Mouse (Mus musculus) MEL (cell line): ENCODE results near the gene Mif. TPM values are rescaled to one million over a fixed set of nuclear protein-coding genes. Genes with fewer than 3 reads are reported as not detected.
A peak's percentile ranks its signal among the peaks of the same experiment; 100 is the strongest.

Experiments
- DNase-seq: peaks from one replicate; pipeline ENCODE4 v3.0.0; 2011; ENCODE audit warnings: low read depth, low spot score
- H3K27ac ChIP-seq: 2 replicates; pipeline ENCODE4 v1.5.1; 2012; ENCODE audit warnings: low read depth, mild to moderate bottlenecking, control low read depth, low read length, moderate library complexity; ENCODE audit not compliant: control insufficient read depth
- H3K27me3 ChIP-seq, 2 experiments: fragments of 150-350 bp in 1 of 2; sonication (generic) in 1 of 2; 2 replicates each; pipeline ENCODE4 v1.6.1; 2012; ENCODE audit warnings: low read length in 2 of 2, mild to moderate bottlenecking in 2 of 2, improper control_type of control experiment in 1 of 2, moderate library complexity in 1 of 2; ENCODE audit not compliant: insufficient read depth in 2 of 2, control insufficient read depth in 1 of 2
- H3K36me3 ChIP-seq, 2 experiments: 2 replicates each; pipeline ENCODE4 v1.6.1; 2012 to 2014; ENCODE audit warnings: low read length in 2 of 2, improper control_type of control experiment in 1 of 2, inconsistent platforms in 1 of 2, mild to moderate bottlenecking in 1 of 2; ENCODE audit not compliant: insufficient read depth in 2 of 2, control insufficient read depth in 1 of 2
- H3K4me1 ChIP-seq, 2 experiments: fragments of 150-350 bp in 1 of 2; sonication (generic) in 1 of 2; 2 replicates each; pipeline ENCODE4 v1.6.1; 2012; ENCODE audit warnings: low read length in 2 of 2, improper control_type of control experiment in 1 of 2, mild to moderate bottlenecking in 1 of 2; ENCODE audit not compliant: insufficient read depth in 2 of 2, control insufficient read depth in 1 of 2
- H3K4me3 ChIP-seq, 2 experiments: fragments of 150-350 bp in 1 of 2; sonication (generic) in 1 of 2; 2 replicates each; pipeline ENCODE4 v1.5.1; 2012; ENCODE audit warnings: low read depth in 2 of 2, low read length in 2 of 2, mild to moderate bottlenecking in 2 of 2, moderate library complexity in 2 of 2, control low read depth in 1 of 2, improper control_type of control experiment in 1 of 2; ENCODE audit not compliant: control insufficient read depth in 1 of 2, insufficient read depth in 1 of 2
- H3K79me2 ChIP-seq: 2 replicates; pipeline ENCODE4 v1.6.1; 2012; ENCODE audit warnings: mild to moderate bottlenecking, low read length, moderate library complexity; ENCODE audit not compliant: control insufficient read depth, poor library complexity, insufficient read depth
- H3K9ac ChIP-seq: 2 replicates; pipeline ENCODE4 v1.6.1; 2012; ENCODE audit warnings: low read depth, mild to moderate bottlenecking, control low read depth, low read length, moderate library complexity; ENCODE audit not compliant: control insufficient read depth, poor library complexity, severe bottlenecking
- H3K9me3 ChIP-seq: fragments of 150-350 bp; sonication (generic); replicated peaks from 2 replicates; pipeline ENCODE4 v1.6.1; 2012; ENCODE audit warnings: mild to moderate bottlenecking, low read length, improper control_type of control experiment, moderate library complexity; ENCODE audit not compliant: insufficient read depth
- BHLHE40 ChIP-seq: IDR thresholded peaks from 2 replicates; pipeline ENCODE4 v1.6.1; 2012; ENCODE audit warnings: low read depth, mild to moderate bottlenecking, inconsistent platforms, low read length, improper control_type of control experiment, borderline replicate concordance
- CTCF ChIP-seq, 3 experiments: IDR thresholded peaks in 2 of 3; conservative IDR thresholded peaks in 1 of 3; 2 replicates each; pipeline ENCODE4 v1.5.1; 2011 to 2012; ENCODE audit warnings: low read length in 3 of 3, low read depth in 2 of 3, mild to moderate bottlenecking in 2 of 3, improper control_type of control experiment in 1 of 3, inconsistent platforms in 1 of 3, mixed read lengths in 1 of 3, moderate library complexity in 1 of 3; ENCODE audit not compliant: control insufficient read depth in 1 of 3, insufficient read depth in 1 of 3, poor library complexity in 1 of 3, severe bottlenecking in 1 of 3
- E2F4 ChIP-seq: IDR thresholded peaks from 2 replicates; pipeline ENCODE4 v1.6.1; 2011; ENCODE audit warnings: low read depth, low read length, improper control_type of control experiment, borderline replicate concordance
- ELF1 ChIP-seq: IDR thresholded peaks from 2 replicates; pipeline ENCODE4 v1.6.1; 2014; ENCODE audit warnings: low read depth, mild to moderate bottlenecking, inconsistent platforms, low read length, improper control_type of control experiment, moderate library complexity
- EP300 ChIP-seq, 2 experiments: IDR thresholded peaks; 2 replicates each; pipeline ENCODE4 v1.6.1; 2011; ENCODE audit warnings: improper control_type of control experiment in 2 of 2, low read length in 2 of 2, low read depth in 1 of 2, mild to moderate bottlenecking in 1 of 2
- ETS1 ChIP-seq: IDR thresholded peaks from 2 replicates; pipeline ENCODE4 v1.6.1; 2012; ENCODE audit warnings: low read depth, mild to moderate bottlenecking, inconsistent platforms, low read length, improper control_type of control experiment, moderate library complexity
- GATA1 ChIP-seq: IDR thresholded peaks from 2 replicates; pipeline ENCODE4 v1.6.1; 2011; ENCODE audit warnings: low read depth, low read length, improper control_type of control experiment
- HCFC1 ChIP-seq: IDR thresholded peaks from 2 replicates; pipeline ENCODE4 v1.6.1; 2012; ENCODE audit warnings: low read depth, mild to moderate bottlenecking, inconsistent platforms, low read length, improper control_type of control experiment, moderate library complexity
- JUND ChIP-seq: IDR thresholded peaks from 2 replicates; pipeline ENCODE4 v1.6.1; 2011; ENCODE audit warnings: low read depth, mild to moderate bottlenecking, improper control_type of control experiment, low read length
- KAT2A ChIP-seq: conservative IDR thresholded peaks from 2 replicates; pipeline ENCODE4 v1.6.1; 2012; ENCODE audit warnings: low read depth, low read length, improper control_type of control experiment, inconsistent platforms
- MAFK ChIP-seq: IDR thresholded peaks from 2 replicates; pipeline ENCODE4 v1.6.1; 2011; ENCODE audit warnings: low read depth, mild to moderate bottlenecking, low read length, improper control_type of control experiment, borderline replicate concordance
- MAX ChIP-seq: IDR thresholded peaks from 2 replicates; pipeline ENCODE4 v1.6.1; 2011; ENCODE audit warnings: low read length, improper control_type of control experiment
- MAZ ChIP-seq: IDR thresholded peaks from 2 replicates; pipeline ENCODE4 v1.6.1; 2012; ENCODE audit warnings: low read depth, mild to moderate bottlenecking, inconsistent platforms, low read length, improper control_type of control experiment
- MEF2A ChIP-seq: IDR thresholded peaks from 2 replicates; pipeline ENCODE4 v1.6.1; 2014; ENCODE audit warnings: low read depth, mild to moderate bottlenecking, inconsistent platforms, low read length, improper control_type of control experiment; ENCODE audit not compliant: poor library complexity, insufficient replicate concordance, severe bottlenecking; ENCODE audit errors: extremely low read depth
- MYC ChIP-seq: IDR thresholded peaks from 2 replicates; pipeline ENCODE4 v1.6.1; 2011; ENCODE audit warnings: low read depth, mild to moderate bottlenecking, low read length, improper control_type of control experiment, moderate library complexity
- NRF1 ChIP-seq: IDR thresholded peaks from 2 replicates; pipeline ENCODE4 v1.6.1; 2014; ENCODE audit warnings: low read depth, mild to moderate bottlenecking, inconsistent platforms, low read length, improper control_type of control experiment, moderate library complexity; ENCODE audit not compliant: poor library complexity, insufficient read depth, severe bottlenecking
- POLR2AphosphoS2 ChIP-seq: IDR thresholded peaks from 2 replicates; pipeline ENCODE4 v1.6.1; 2011; ENCODE audit warnings: low read length, improper control_type of control experiment
- POLR2AphosphoS5 ChIP-seq: IDR thresholded peaks from 2 replicates; pipeline ENCODE4 v1.6.1; 2012; ENCODE audit warnings: low read depth, borderline replicate concordance, mild to moderate bottlenecking, inconsistent platforms, low read length, moderate library complexity, mixed read lengths
- SIN3A ChIP-seq: IDR thresholded peaks from 2 replicates; pipeline ENCODE4 v1.6.1; 2012; ENCODE audit warnings: low read length, improper control_type of control experiment, inconsistent platforms
- SMC3 ChIP-seq: IDR thresholded peaks from 2 replicates; pipeline ENCODE4 v1.6.1; 2011; ENCODE audit warnings: low read depth, low read length, improper control_type of control experiment
- TAL1 ChIP-seq: IDR thresholded peaks from 2 replicates; pipeline ENCODE4 v1.6.1; 2012; ENCODE audit warnings: mild to moderate bottlenecking, inconsistent platforms, low read length, moderate library complexity, mixed read lengths
- TBP ChIP-seq: IDR thresholded peaks from 2 replicates; pipeline ENCODE4 v1.8.0; 2011; ENCODE audit warnings: low read depth, low read length, improper control_type of control experiment
- UBTF ChIP-seq: IDR thresholded peaks from 2 replicates; pipeline ENCODE4 v1.6.1; 2012; ENCODE audit warnings: low read depth, mild to moderate bottlenecking, inconsistent platforms, low read length, improper control_type of control experiment, moderate library complexity, borderline replicate concordance; ENCODE audit not compliant: insufficient read depth
- USF1 ChIP-seq: IDR thresholded peaks from 2 replicates; pipeline ENCODE4 v1.6.1; 2014; ENCODE audit warnings: low read depth, mild to moderate bottlenecking, inconsistent platforms, low read length, improper control_type of control experiment, moderate library complexity
- USF2 ChIP-seq, 2 experiments: IDR thresholded peaks; 2 replicates each; pipeline ENCODE4 v1.6.1; 2011 to 2012; ENCODE audit warnings: improper control_type of control experiment in 2 of 2, low read length in 2 of 2, borderline replicate concordance in 1 of 2, inconsistent platforms in 1 of 2, low read depth in 1 of 2, mild to moderate bottlenecking in 1 of 2; ENCODE audit not compliant: insufficient read depth in 1 of 2
- ZC3H11A ChIP-seq: IDR thresholded peaks from 2 replicates; pipeline ENCODE4 v1.6.1; 2012; ENCODE audit warnings: low read depth, mild to moderate bottlenecking, inconsistent platforms, low read length, improper control_type of control experiment
- ZKSCAN1 ChIP-seq: IDR thresholded peaks from 2 replicates; pipeline ENCODE4 v1.6.1; 2012; ENCODE audit warnings: low read depth, mild to moderate bottlenecking, inconsistent platforms, low read length, improper control_type of control experiment, moderate library complexity
- ZNF384 ChIP-seq: IDR thresholded peaks from 2 replicates; pipeline ENCODE4 v1.6.1; 2012; ENCODE audit warnings: low read depth, mild to moderate bottlenecking, inconsistent platforms, low read length, improper control_type of control experiment
- polyA plus RNA-seq, 2 experiments: library from polyadenylated mRNA; stranded (reverse) in 1 of 2; unstranded in 1 of 2; fragments of >175 nt in 1 of 2; fragments of >200 nt in 1 of 2; gene quantifications; 2 replicates each; pipeline versions ENCODE4 v1.2.1 to v1.2.4; 2012; ENCODE audit warnings: low replicate concordance in 2 of 2, low read depth in 1 of 2; ENCODE audit not compliant: insufficient read length in 2 of 2, insufficient read depth in 1 of 2, missing spikeins in 1 of 2
- total RNA-seq: library from RNA; depleted of rRNA; stranded (reverse); fragments of 300-350 nt; gene quantifications from 2 replicates; pipeline ENCODE4 v1.2.3, GENCODE M21; 2012

Mif gene
- total and polyA plus RNA-seq, 3 experiments, result 817 to 2,606 (median 862) TPM

DNA sequence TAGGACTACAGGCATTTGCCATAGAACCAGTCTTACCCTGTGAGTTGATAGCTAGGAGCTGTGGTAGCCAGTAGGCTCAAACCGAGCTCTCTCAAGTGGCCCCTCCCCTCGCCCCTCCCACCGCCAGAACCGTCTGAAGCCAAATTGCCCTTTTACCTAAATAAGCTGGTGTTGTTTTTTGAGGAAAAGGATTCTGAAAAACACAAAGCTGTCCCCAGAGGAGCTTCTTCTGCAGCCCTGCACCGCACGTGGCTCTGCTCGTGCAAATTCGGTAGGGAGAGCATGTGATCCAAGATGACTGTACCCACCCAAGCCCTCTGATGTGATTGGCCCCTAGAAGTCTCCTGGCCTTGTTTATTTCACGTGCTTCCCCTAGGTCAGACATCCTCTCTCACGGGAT is 24.7 kb downstream of the Mif start (continued):
- TF ChIP-seq E2F4 (no peak), MAX (peak; percentile 98), HCFC1 (no peak), ZC3H11A (no peak), UBTF (no peak), POLR2AphosphoS2 (no peak), GATA1 (peak; percentile 35; the same call in 1 of the 2 replicates), POLR2AphosphoS5 (no peak), USF2 (IDR thresholded peaks at IDR 0.05; ENCODE audit: borderline replicate concordance in 1 of 2, insufficient read depth in 1 of 2, low read depth in 1 of 2, low read length in 2 of 2) (peak in 1 of 2 experiments; percentile 54; a peak in 1 of 4 replicates), BHLHE40 (peak; percentile 93), NRF1 (no peak), SMC3 (no peak), ELF1 (no peak)

DNA sequence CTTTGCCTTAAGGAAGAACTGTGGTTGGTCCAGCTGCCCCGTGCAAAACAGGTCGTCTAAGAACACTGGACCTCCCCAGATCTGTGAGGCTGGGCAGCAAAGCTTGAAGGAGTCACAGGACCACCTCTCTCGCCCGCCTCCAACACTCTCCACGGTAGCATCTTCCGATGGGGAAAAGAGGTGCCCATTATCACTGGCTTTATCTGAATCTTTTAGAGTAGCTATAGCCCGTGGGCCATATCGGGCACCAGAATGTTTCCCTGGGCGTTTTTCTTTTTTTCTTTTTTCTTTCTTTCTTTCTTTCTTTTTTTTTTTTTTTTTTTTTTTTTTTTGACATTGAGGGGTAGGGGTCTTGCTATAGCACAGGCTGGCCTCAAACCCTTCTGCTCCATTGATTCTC is 25.3 kb downstream of the Mif start:
- H3K9ac ChIP-seq, result peak overlapping the region; percentile 88
- peak overlapping the region in 1 of 2 experiments; percentile 61; a peak in 2 of 4 replicates for H3K4me3 ChIP-seq
- H3K27me3 ChIP-seq, result no peaks in the 10 kb centered on the region
- peak overlapping the region; percentile 99 for H3K27ac ChIP-seq
- DNase-seq, result no peak
- H3K9me3 ChIP-seq, result no peaks in the 10 kb centered on the region
- peaks cover 0 to 24% of the 10 kb centered on the region in 2 experiments; a peak in 2 of 4 replicates for H3K36me3 ChIP-seq
- TF ChIP-seq ZNF384 (peak; percentile 25; the same call in 1 of the 2 replicates), MYC (no peak), TBP (no peak), SIN3A (no peak), ETS1 (no peak)
- no peaks in the 10 kb centered on the region; the same call in 1 of the 2 replicates for H3K79me2 ChIP-seq
- peaks cover 6 to 25% of the 10 kb centered on the region in 2 experiments for H3K4me1 ChIP-seq

DNA sequence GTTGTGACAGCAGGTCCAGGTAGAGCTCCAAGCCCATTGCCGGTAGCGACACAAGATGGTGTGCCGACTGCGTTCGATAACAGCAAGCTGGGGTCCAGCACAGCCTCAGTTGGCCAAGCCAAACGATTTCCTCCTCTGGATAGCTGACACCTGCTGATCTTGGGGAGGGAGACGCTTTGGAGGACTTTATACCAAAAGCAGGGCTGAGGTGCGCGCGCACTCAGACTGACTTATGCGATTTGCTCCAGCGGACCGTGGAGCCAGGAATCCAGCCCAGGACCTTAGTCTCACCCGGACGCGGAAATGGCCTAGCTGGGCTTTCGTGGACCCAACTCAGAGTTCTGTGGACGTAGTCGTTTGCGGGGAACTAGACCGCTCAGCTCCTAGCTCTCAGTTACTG is 25.8 kb downstream of the Mif start:
- Histone ChIP-seq H3K27me3 (no peaks in the 10 kb centered on the region), H3K9me3 (no peaks in the 10 kb centered on the region), H3K4me3 (no peak overlapping the region), H3K9ac (no peak overlapping the region), H3K36me3 (peaks cover 0 to 27% of the 10 kb centered on the region in 2 experiments; a peak in 2 of 4 replicates), H3K4me1 (peaks cover 6 to 27% of the 10 kb centered on the region in 2 experiments), H3K27ac (no peak overlapping the region), H3K79me2 (no peaks in the 10 kb centered on the region; the same call in 1 of the 2 replicates)
- DNase-seq, result no peak
- TF ChIP-seq MEF2A (no peak), ETS1 (no peak), CTCF (IDR thresholded peaks at IDR 0.05 in 2 of 3, conservative IDR thresholded peaks at IDR 0.05 in 1 of 3; ENCODE audit: control insufficient read depth in 1 of 3, insufficient read depth in 1 of 3, low read depth in 2 of 3, low read length in 3 of 3, poor library complexity in 1 of 3, severe bottlenecking in 1 of 3) (no peak), TAL1 (no peak), UBTF (no peak), MAFK (no peak), ELF1 (no peak), JUND (no peak), ZKSCAN1 (no peak), USF1 (no peak), EP300 (IDR thresholded peaks at IDR 0.05; ENCODE audit: low read depth in 1 of 2, low read length in 2 of 2) (no peak), USF2 (IDR thresholded peaks at IDR 0.05; ENCODE audit: borderline replicate concordance in 1 of 2, insufficient read depth in 1 of 2, low read depth in 1 of 2, low read length in 2 of 2) (no peak), MAZ (no peak), KAT2A (no peak), TBP (no peak), GATA1 (no peak)
